Mouse (Mus musculus) liver, embryonic 12.5 days (tissue): Measurements from ENCODE around the gene C9orf72. TPM values are rescaled to one million over a fixed set of nuclear protein-coding genes. Genes with fewer than 3 reads are reported as not detected.

Experiments
- ATAC-seq: fragments of 200-750 bp; cut with Nextera tagmentation; 2 replicates; pipeline ENCODE4 v1.8.0; 2017; ENCODE audit warnings: moderate number of reproducible peaks, mild to moderate bottlenecking, moderate library complexity
- H3K27ac ChIP-seq: fragments of 300-500 bp; sonication (generic); 2 replicates; pipeline ENCODE4 v1.5.1; 2016; ENCODE audit warnings: mild to moderate bottlenecking
- H3K27me3 ChIP-seq: fragments of 300-500 bp; sonication (generic); replicated peaks from 2 replicates; pipeline ENCODE4 v1.6.1; 2016; ENCODE audit warnings: mild to moderate bottlenecking, moderate library complexity
- H3K36me3 ChIP-seq: fragments of 300-500 bp; sonication (generic); 2 replicates; pipeline ENCODE4 v1.6.1; 2016; ENCODE audit warnings: mild to moderate bottlenecking, moderate library complexity
- H3K4me1 ChIP-seq: fragments of 300-500 bp; sonication (generic); 2 replicates; pipeline ENCODE4 v1.6.1; 2016
- H3K4me2 ChIP-seq: fragments of 300-500 bp; sonication (generic); 2 replicates; pipeline ENCODE4 v1.6.1; 2016; ENCODE audit warnings: mild to moderate bottlenecking, moderate library complexity
- H3K4me3 ChIP-seq: fragments of 300-500 bp; sonication (generic); 2 replicates; pipeline ENCODE4 v1.5.1; 2016; ENCODE audit warnings: mild to moderate bottlenecking, moderate library complexity
- H3K9ac ChIP-seq: fragments of 300-500 bp; sonication (generic); 2 replicates; pipeline ENCODE4 v1.6.1; 2016; ENCODE audit warnings: mild to moderate bottlenecking, moderate library complexity
- H3K9me3 ChIP-seq: fragments of 300-500 bp; sonication (generic); replicated peaks from 2 replicates; pipeline ENCODE4 v1.6.1; 2016; ENCODE audit warnings: mild to moderate bottlenecking, moderate library complexity
- WGBS: fragments of 180-500 bp; shearing (Covaris S2); methylation state at CpG from one replicate; pipeline ENCODE4 v1.1.7; 2016; ENCODE audit not compliant: insufficient replicate concordance; 5-methylcytosine and 5-hydroxymethylcytosine counted together
- polyA plus RNA-seq: library from polyadenylated mRNA; unstranded; fragments of >200 nt; fragmentation: Nextera tagmentation; extraction: Ambion mirVana; gene quantifications from 2 replicates; pipeline ENCODE4 v1.2.1, GENCODE M21; 2016

Gene C9orf72
- polyA plus RNA-seq, 1 experiment from 2014 or later = 3.4 TPM

GRCm38 (mm10) chr4:35221903-35222302 lies 4.1 kb downstream of the C9orf72 start:
- ATAC-seq = no peak
- Histone ChIP-seq H3K4me2 (no peak overlapping the region), H3K27me3 (no peaks in the 10 kb centered on the region), H3K36me3 (no peaks in the 10 kb centered on the region), H3K4me3 (no peak overlapping the region), H3K27ac (no peak overlapping the region), H3K9ac (no peak overlapping the region), H3K4me1 (peaks cover 37% of the 10 kb centered on the region), H3K9me3 (no peaks in the 10 kb centered on the region)
- WGBS = 50% methylated on average over 4 of the region's 4 CpGs

GRCm38 (mm10) chr4:35221131-35221530 lies 4.8 kb downstream of the C9orf72 start:
- WGBS = 45% methylated on average over 2 of the region's 2 CpGs
- H3K4me3 ChIP-seq = no peak overlapping the region
- peaks cover 3% of the 10 kb centered on the region; the same call in 1 of the 2 replicates for H3K36me3 ChIP-seq
- H3K9me3 ChIP-seq = no peaks in the 10 kb centered on the region
- H3K9ac ChIP-seq = no peak overlapping the region
- H3K27me3 ChIP-seq = no peaks in the 10 kb centered on the region
- no peak overlapping the region for H3K4me2 ChIP-seq
- H3K4me1 ChIP-seq = peaks cover 36% of the 10 kb centered on the region
- ATAC-seq = no peak
- H3K27ac ChIP-seq = no peak overlapping the region

- peak overlapping the region; percentile 0; the same call in 1 of the 2 replicates for H3K4me2 ChIP-seq
- no peak overlapping the region for H3K9ac ChIP-seq
- ATAC-seq = peak; percentile 47; the same call in 1 of the 2 replicates
- no peak overlapping the region for H3K4me3 ChIP-seq
- peaks cover 33% of the 10 kb centered on the region for H3K4me1 ChIP-seq
- H3K27ac ChIP-seq = no peak overlapping the region
- peaks cover 10% of the 10 kb centered on the region; the same call in 1 of the 2 replicates for H3K36me3 ChIP-seq
- H3K9me3 ChIP-seq = no peaks in the 10 kb centered on the region
- WGBS = 37% methylated on average over 6 of the region's 6 CpGs
- H3K27me3 ChIP-seq = no peaks in the 10 kb centered on the region
Measured at GRCm38 (mm10) chr4:35220108-35220731, 5.8 kb downstream of the C9orf72 start.

- Histone ChIP-seq H3K4me3 (no peak overlapping the region), H3K9me3 (no peaks in the 10 kb centered on the region), H3K36me3 (peaks cover 18% of the 10 kb centered on the region), H3K9ac (no peak overlapping the region), H3K4me1 (no peaks in the 10 kb centered on the region), H3K27ac (no peak overlapping the region), H3K27me3 (no peaks in the 10 kb centered on the region), H3K4me2 (no peak overlapping the region)
- WGBS = 68% methylated on average over 7 of the region's 7 CpGs
- ATAC-seq = no peak
Measured at GRCm38 (mm10) chr4:35204659-35205058, 21.3 kb downstream of the C9orf72 start.

- no peak for ATAC-seq
- H3K4me1 ChIP-seq = no peaks in the 10 kb centered on the region
- WGBS = 91% methylated on average over 2 of the region's 2 CpGs
- H3K27me3 ChIP-seq = no peaks in the 10 kb centered on the region
- H3K9me3 ChIP-seq = no peaks in the 10 kb centered on the region
- H3K27ac ChIP-seq = no peak overlapping the region
- peaks cover 18% of the 10 kb centered on the region for H3K36me3 ChIP-seq
- no peak overlapping the region for H3K4me2 ChIP-seq
- no peak overlapping the region for H3K4me3 ChIP-seq
- no peak overlapping the region for H3K9ac ChIP-seq
Measured at GRCm38 (mm10) chr4:35203724-35204123, 22.3 kb downstream of the C9orf72 start.

GRCm38 (mm10) chr4:35201700-35202099 lies 24.3 kb downstream of the C9orf72 start:
- peak; percentile 37; the same call in 1 of the 2 replicates for ATAC-seq
- no peaks in the 10 kb centered on the region for H3K9me3 ChIP-seq
- peaks cover 18% of the 10 kb centered on the region for H3K36me3 ChIP-seq
- no peak overlapping the region for H3K4me3 ChIP-seq
- no peak overlapping the region for H3K4me2 ChIP-seq
- no peaks in the 10 kb centered on the region for H3K4me1 ChIP-seq
- no peak overlapping the region for H3K27ac ChIP-seq
- H3K9ac ChIP-seq = no peak overlapping the region
- no peaks in the 10 kb centered on the region for H3K27me3 ChIP-seq
- WGBS = 31% methylated on average over 5 of the region's 5 CpGs

- H3K27me3 ChIP-seq = no peaks in the 10 kb centered on the region
- H3K27ac ChIP-seq = no peak overlapping the region
- ATAC-seq = no peak
- no peaks in the 10 kb centered on the region for H3K36me3 ChIP-seq
- no peak overlapping the region for H3K9ac ChIP-seq
- no peaks in the 10 kb centered on the region for H3K9me3 ChIP-seq
- H3K4me3 ChIP-seq = no peak overlapping the region
- peaks cover 10% of the 10 kb centered on the region for H3K4me1 ChIP-seq
- no peak overlapping the region for H3K4me2 ChIP-seq
- WGBS = 57% methylated on average over 7 of the region's 7 CpGs
Measured at GRCm38 (mm10) chr4:35192725-35193124, 33.2 kb downstream of the C9orf72 start.

GRCm38 (mm10) chr4:35189794-35190193 lies 36.2 kb downstream of the C9orf72 start:
- H3K4me1 ChIP-seq = peaks cover 11% of the 10 kb centered on the region
- no peaks in the 10 kb centered on the region for H3K36me3 ChIP-seq
- H3K4me3 ChIP-seq = no peak overlapping the region
- H3K27ac ChIP-seq = no peak overlapping the region
- H3K27me3 ChIP-seq = no peaks in the 10 kb centered on the region
- no peak overlapping the region for H3K4me2 ChIP-seq
- no peak for ATAC-seq
- WGBS = 76% methylated on average over 5 of the region's 5 CpGs
- H3K9me3 ChIP-seq = no peaks in the 10 kb centered on the region
- H3K9ac ChIP-seq = no peak overlapping the region

- no peak overlapping the region for H3K9ac ChIP-seq
- H3K27me3 ChIP-seq = no peaks in the 10 kb centered on the region
- 48% methylated on average over 8 of the region's 8 CpGs for WGBS
- no peak overlapping the region for H3K4me2 ChIP-seq
- H3K36me3 ChIP-seq = no peaks in the 10 kb centered on the region
- H3K4me1 ChIP-seq = peaks cover 11% of the 10 kb centered on the region
- H3K9me3 ChIP-seq = no peaks in the 10 kb centered on the region
- no peak overlapping the region for H3K27ac ChIP-seq
- no peak overlapping the region for H3K4me3 ChIP-seq
- peak; percentile 67; the same call in 1 of the 2 replicates for ATAC-seq
Measured at GRCm38 (mm10) chr4:35187617-35188326, 38.2 kb downstream of the C9orf72 start.

GRCm38 (mm10) chr4:35177926-35178645 lies 47.9 kb downstream of the C9orf72 start:
- Histone ChIP-seq H3K9me3 (no peaks in the 10 kb centered on the region), H3K27ac (no peak overlapping the region), H3K9ac (no peak overlapping the region), H3K4me1 (peaks cover 5% of the 10 kb centered on the region; the same call in 1 of the 2 replicates), H3K4me3 (no peak overlapping the region), H3K36me3 (no peaks in the 10 kb centered on the region), H3K4me2 (no peak overlapping the region), H3K27me3 (no peaks in the 10 kb centered on the region)
- WGBS = 75% methylated on average over 12 of the region's 12 CpGs
- ATAC-seq = no peak

GRCm38 (mm10) chr4:35175566-35175965 lies 50.4 kb downstream of the C9orf72 start:
- Histone ChIP-seq H3K4me2 (no peak overlapping the region), H3K36me3 (no peaks in the 10 kb centered on the region), H3K9ac (no peak overlapping the region), H3K4me3 (no peak overlapping the region), H3K4me1 (peaks cover 5% of the 10 kb centered on the region; the same call in 1 of the 2 replicates), H3K27ac (no peak overlapping the region), H3K9me3 (no peaks in the 10 kb centered on the region), H3K27me3 (no peaks in the 10 kb centered on the region)
- WGBS = 69% methylated on average over 2 of the region's 2 CpGs
- no peak for ATAC-seq

GRCm38 (mm10) chr4:35173551-35173950 lies 52.4 kb downstream of the C9orf72 start:
- Histone ChIP-seq H3K27ac (no peak overlapping the region), H3K4me1 (peaks cover 5% of the 10 kb centered on the region; the same call in 1 of the 2 replicates), H3K9me3 (no peaks in the 10 kb centered on the region), H3K36me3 (no peaks in the 10 kb centered on the region), H3K4me3 (no peak overlapping the region), H3K9ac (no peak overlapping the region), H3K4me2 (no peak overlapping the region), H3K27me3 (no peaks in the 10 kb centered on the region)
- WGBS = 52% methylated on average over 1 of the region's 1 CpGs
- no peak for ATAC-seq
